9 mouse cellular contexts compared by ENCODE assay signal in genomic region chr12:81974806-81975205, GRCm38 (mm10).
DNase-seq lines count a peak whose midpoint lies in the region; ATAC-seq and TF ChIP-seq lines count a peak whose summit lies in the region.
"Had no signal": no experiment of that assay in that cellular context is flagged by ENCODE, and none has a peak within 500 bp of the region (broad histone marks: within the 10 kb centered on the region; RNA-seq: fewer than 3 reads in every experiment).

No protein-coding gene starts in this region.

- H3K27me3 ChIP-seq in kidney, embryonic 14.5 days (ENCODE audit: control insufficient read depth, insufficient read depth, low read length) = no peaks in the 10 kb centered on the region
- no peaks in the 10 kb centered on the region for H3K27me3 ChIP-seq in limb, embryonic 14.5 days (ENCODE audit: control insufficient read depth, insufficient read depth, low read length)
- H3K27me3 ChIP-seq: limb, embryonic 15.5 days had no signal

- H3K36me3 ChIP-seq in kidney, embryonic 14.5 days (ENCODE audit: control insufficient read depth, insufficient read depth, low read length) = peaks cover 61% of the 10 kb centered on the region
- peaks cover 69% of the 10 kb centered on the region for H3K36me3 ChIP-seq in limb, embryonic 14.5 days (ENCODE audit: control insufficient read depth, insufficient read depth, low read length)

- no peak overlapping the region for H3K4me3 ChIP-seq in kidney, embryonic 14.5 days (ENCODE audit: low read length)
- H3K4me3 ChIP-seq in limb, embryonic 14.5 days (replicated peaks; ENCODE audit: low read length) = no peak overlapping the region
- H3K4me3 ChIP-seq: limb, embryonic 15.5 days had no signal

- H3K9ac ChIP-seq in kidney, embryonic 14.5 days (ENCODE audit: low read depth, low read length) = no peak overlapping the region
- H3K9ac ChIP-seq in limb, embryonic 14.5 days (ENCODE audit: low read depth, low read length, severe bottlenecking) = no peak overlapping the region
- H3K9ac ChIP-seq: limb, embryonic 15.5 days had no signal

- no peaks in the 10 kb centered on the region for H3K9me3 ChIP-seq in kidney, embryonic 14.5 days (ENCODE audit: control insufficient read depth, low read length)
- H3K9me3 ChIP-seq in limb, embryonic 14.5 days (ENCODE audit: control insufficient read depth, low read length) = no peaks in the 10 kb centered on the region
- H3K9me3 ChIP-seq: limb, embryonic 15.5 days had no signal

- peak; percentile 61 for DNase-seq in CD4-positive, CD25-positive, alpha-beta regulatory T cell, adult 2 months (ENCODE audit: low read depth, low spot score)
- DNase-seq in kidney, adult 9 months = peak; percentile 32
- peak; percentile 12 for DNase-seq in brain, embryonic 18.5 days (ENCODE audit: low read depth, low spot score)
- DNase-seq in limb, embryonic 14.5 days (ENCODE audit: low spot score) = peak; percentile 16
- peak; percentile 27 to 33 for DNase-seq in thymus, postnatal 36 days
- DNase-seq in ovary, postnatal 36 days (ENCODE audit: low spot score) = no peak

- no peak overlapping the region for H3K27ac ChIP-seq in kidney, embryonic 14.5 days (ENCODE audit: low read depth, low read length)
- no peak overlapping the region for H3K27ac ChIP-seq in limb, embryonic 14.5 days (replicated peaks; ENCODE audit: low read depth, low read length)
- H3K27ac ChIP-seq: limb, embryonic 15.5 days had no signal

- no peak for TF ChIP-seq POLR2A in limb, embryonic 14.5 days (IDR thresholded peaks at IDR 0.05; ENCODE audit: borderline replicate concordance, extremely low read depth, insufficient read depth, insufficient read length)

- H3K4me2 ChIP-seq in kidney, embryonic 14.5 days (replicated peaks; ENCODE audit: low read depth, low read length) = no peak overlapping the region
- no peak overlapping the region for H3K4me2 ChIP-seq in limb, embryonic 14.5 days (replicated peaks; ENCODE audit: low read depth, low read length, severe bottlenecking)
- H3K4me2 ChIP-seq: limb, embryonic 15.5 days had no signal

- no peaks in the 10 kb centered on the region for H3K4me1 ChIP-seq in kidney, embryonic 14.5 days (ENCODE audit: control insufficient read depth, insufficient read depth, low read length)
- H3K4me1 ChIP-seq in limb, embryonic 14.5 days (ENCODE audit: control insufficient read depth, insufficient read depth, low read length) = no peaks in the 10 kb centered on the region

- WGBS in kidney, embryonic 14.5 days = 70% methylated on average over 2 of the region's 2 CpGs
- 82% methylated on average over 2 of the region's 2 CpGs for WGBS in limb, embryonic 14.5 days

- no peak for ATAC-seq in CD4-positive, CD25-positive, alpha-beta regulatory T cell, adult 4 months
- no peak for ATAC-seq in kidney, embryonic 14.5 days (ENCODE audit: low FRiP score, low TSS enrichment)
- no peak for ATAC-seq in limb, embryonic 14.5 days (ENCODE audit: low FRiP score, low read depth)
